Mouse (Mus musculus) ES-Bruce4 (cell line): Measurements from ENCODE around the gene Srsf9.

Source experiments
- CTCF ChIP-seq: IDR thresholded peaks from one replicate; pipeline ENCODE4 v1.8.1; 2011; ENCODE audit warnings: low read depth, low read length
- EP300 ChIP-seq: IDR thresholded peaks from 2 replicates; pipeline ENCODE4 v1.6.1; 2011; ENCODE audit warnings: low read depth, low read length; ENCODE audit not compliant: insufficient read depth
- POLR2A ChIP-seq: IDR thresholded peaks from one replicate; pipeline ENCODE4 v1.8.1; 2011; ENCODE audit warnings: low read length; ENCODE audit not compliant: insufficient read depth

DNA sequence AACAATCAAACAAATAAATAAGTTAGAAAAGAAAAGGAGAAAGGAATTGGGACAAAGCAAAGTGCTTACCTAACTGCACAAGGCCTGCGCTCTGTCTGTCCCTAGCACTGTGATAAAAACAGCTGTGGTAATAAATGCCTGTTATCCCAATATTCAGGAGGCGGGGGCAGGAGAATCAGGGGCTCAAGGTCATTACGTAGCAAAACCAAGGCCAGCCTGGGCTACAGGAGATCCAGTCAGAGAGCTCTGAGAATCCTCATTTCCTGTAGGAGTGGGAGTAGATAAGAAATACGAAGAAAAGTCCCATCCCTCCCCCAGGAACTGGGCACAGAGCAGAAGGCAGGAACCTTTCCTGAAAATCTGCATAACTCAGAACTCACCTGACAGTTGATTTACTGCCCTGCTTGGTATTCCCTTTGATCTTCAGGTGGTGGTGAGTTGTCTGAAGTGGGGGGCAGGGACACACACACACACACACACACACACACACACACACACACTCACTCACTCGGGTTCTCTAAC, 32.9 kb downstream of the Srsf9 start:
- no peak for TF ChIP-seq CTCF
- no peak for TF ChIP-seq POLR2A
- TF ChIP-seq EP300 = no peak
